Mouse (Mus musculus): ENCODE measurements around the gene 7530416G11Rik.

- no peak for TF ChIP-seq CTCF (IDR thresholded peaks at IDR 0.05; ENCODE audit: insufficient read depth, low read length)
- TF ChIP-seq POLR2A (IDR thresholded peaks at IDR 0.05; ENCODE audit: borderline replicate concordance, extremely low read depth, low read depth, low read length) = no peak
Measured at GRCm38 (mm10) chr15:85546500-85546899, 43.5 kb upstream of the 7530416G11Rik start.

All from lung, adult 2 months (tissue).